Mouse (Mus musculus): ENCODE measurements around the gene Vsnl1. TPM values are rescaled to one million over a fixed set of nuclear protein-coding genes. Genes with fewer than 3 reads are reported as not detected.

The Vsnl1 gene
- polyA plus RNA-seq (2015; fragmentation: Nextera tagmentation; extraction: Ambion mirVana) = 30.0 and 37.0 TPM in 2 replicates

DNA sequence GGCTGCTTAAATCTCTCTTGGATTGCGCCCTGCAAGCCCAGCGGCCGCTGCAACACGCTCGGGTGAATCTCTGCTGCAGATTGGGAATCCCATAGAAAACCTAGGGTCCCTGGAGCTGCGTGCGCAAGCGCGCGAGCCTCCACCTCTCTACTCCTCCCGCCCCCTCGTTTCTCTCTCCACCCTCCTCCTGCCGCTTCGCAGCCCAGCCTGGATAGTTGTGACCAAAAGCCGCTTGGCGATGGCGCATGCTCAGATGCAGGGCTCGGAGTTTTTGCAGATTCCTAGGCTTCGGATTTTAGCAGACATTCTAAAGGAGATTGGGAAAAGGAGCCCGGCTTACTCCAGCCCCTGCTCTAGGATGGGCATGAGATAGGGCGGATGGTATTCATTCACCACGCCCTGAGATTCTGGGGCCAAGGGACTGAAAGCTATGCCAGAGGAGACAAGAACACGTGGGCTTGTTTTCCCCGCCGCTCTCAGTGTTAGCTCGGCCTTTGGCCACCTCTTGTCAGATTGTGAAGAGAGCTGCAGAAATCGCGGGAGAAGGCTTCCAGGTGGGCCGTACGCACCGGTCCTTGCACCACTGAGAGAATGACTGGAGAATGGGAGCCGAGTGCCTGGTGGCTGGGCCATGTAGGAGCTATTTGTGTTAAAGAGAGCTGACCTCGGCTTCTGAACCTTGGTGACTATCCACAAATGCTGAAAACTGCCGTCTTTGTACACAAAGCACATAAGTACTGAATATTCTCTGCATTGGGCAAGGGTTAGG, at the start of gene Vsnl1:
Gene Vsnl1 (minus strand): TSS at position 117 of the 769 bp plus-strand sequence.
- peak within 1 kb of the TSS; percentile 55; the same call in 1 of the 2 replicates for H3K27ac ChIP-seq (replicated peaks)
- 5% methylated on average over 34 of the region's 34 CpGs for WGBS

DNA sequence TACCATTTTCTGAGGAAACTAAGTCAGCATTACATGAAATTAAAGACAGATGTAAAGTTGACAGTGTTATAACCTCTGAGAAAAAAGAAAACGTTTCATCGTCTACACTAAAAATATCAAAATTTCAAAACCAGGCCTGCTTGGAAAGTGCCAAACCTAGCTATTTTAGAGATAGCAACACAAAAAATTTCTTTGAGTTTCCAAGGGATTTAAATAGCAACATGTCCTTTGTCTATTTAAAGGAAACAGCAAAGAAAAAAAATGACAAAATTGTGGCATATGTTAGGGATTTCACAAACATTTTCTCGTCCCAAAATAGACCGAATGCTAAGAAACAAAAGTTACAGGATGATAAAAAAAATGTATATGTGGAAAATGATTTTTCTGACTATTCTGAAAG, 20.2 kb upstream of the Vsnl1 start:
- Histone ChIP-seq H3K27me3 (no peaks in the 10 kb centered on the region), H3K9ac (no peak overlapping the region), H3K4me3 (peak overlapping the region; percentile 54), H3K4me2 (peak overlapping the region; percentile 75), H3K4me1 (replicated peaks) (peaks cover 4% of the 10 kb centered on the region; the same call in 1 of the 2 replicates), H3K27ac (replicated peaks) (no peak overlapping the region), H3K36me3 (no peaks in the 10 kb centered on the region), H3K9me3 (no peaks in the 10 kb centered on the region)
- 80% methylated on average over 4 of the region's 4 CpGs for WGBS
- ATAC-seq (ENCODE audit: low read depth) = no peak

More for the DNA sequence above, at the start of gene Vsnl1:
- Histone ChIP-seq H3K4me2 (peak within 1 kb of the TSS; percentile 72), H3K9me3 (no peaks in the 10 kb centered on the region), H3K27me3 (peaks cover 30% of the 10 kb centered on the region), H3K4me1 (replicated peaks) (peaks cover 21% of the 10 kb centered on the region), H3K4me3 (peak within 1 kb of the TSS; percentile 46), H3K9ac (peak within 1 kb of the TSS; percentile 65), H3K36me3 (no peaks in the 10 kb centered on the region)
- peak; percentile 97 for ATAC-seq (ENCODE audit: low read depth)

DNA sequence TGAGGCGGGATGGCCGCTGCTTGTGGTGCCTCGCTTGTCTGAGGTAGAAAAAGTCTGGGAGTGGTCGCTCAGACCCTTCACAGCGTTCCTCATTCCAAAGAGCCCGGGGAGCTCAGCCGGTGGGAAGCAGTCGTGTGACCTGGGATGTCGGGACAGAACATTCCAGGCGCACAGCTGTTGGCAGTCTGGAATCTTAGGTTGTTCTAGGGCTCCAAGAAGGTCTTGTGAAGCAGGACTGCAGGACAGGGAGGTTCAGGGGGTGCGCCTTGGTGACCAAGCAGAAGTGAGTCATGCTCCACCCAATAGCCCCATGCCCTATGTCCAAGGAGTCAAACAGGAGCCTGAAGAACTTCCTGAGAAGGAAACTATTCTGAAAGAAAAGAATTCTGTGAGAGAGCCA, 19.8 kb upstream of the Vsnl1 start:
- Histone ChIP-seq H3K27ac (replicated peaks) (no peak overlapping the region), H3K9me3 (no peaks in the 10 kb centered on the region), H3K36me3 (no peaks in the 10 kb centered on the region), H3K27me3 (no peaks in the 10 kb centered on the region), H3K4me1 (replicated peaks) (peaks cover 4% of the 10 kb centered on the region; the same call in 1 of the 2 replicates), H3K9ac (peak overlapping the region; percentile 71), H3K4me2 (peak overlapping the region; percentile 75), H3K4me3 (peak overlapping the region; percentile 54)
- 7% methylated on average over 11 of the region's 11 CpGs for WGBS
- peak; percentile 82 for ATAC-seq (ENCODE audit: low read depth)

DNA sequence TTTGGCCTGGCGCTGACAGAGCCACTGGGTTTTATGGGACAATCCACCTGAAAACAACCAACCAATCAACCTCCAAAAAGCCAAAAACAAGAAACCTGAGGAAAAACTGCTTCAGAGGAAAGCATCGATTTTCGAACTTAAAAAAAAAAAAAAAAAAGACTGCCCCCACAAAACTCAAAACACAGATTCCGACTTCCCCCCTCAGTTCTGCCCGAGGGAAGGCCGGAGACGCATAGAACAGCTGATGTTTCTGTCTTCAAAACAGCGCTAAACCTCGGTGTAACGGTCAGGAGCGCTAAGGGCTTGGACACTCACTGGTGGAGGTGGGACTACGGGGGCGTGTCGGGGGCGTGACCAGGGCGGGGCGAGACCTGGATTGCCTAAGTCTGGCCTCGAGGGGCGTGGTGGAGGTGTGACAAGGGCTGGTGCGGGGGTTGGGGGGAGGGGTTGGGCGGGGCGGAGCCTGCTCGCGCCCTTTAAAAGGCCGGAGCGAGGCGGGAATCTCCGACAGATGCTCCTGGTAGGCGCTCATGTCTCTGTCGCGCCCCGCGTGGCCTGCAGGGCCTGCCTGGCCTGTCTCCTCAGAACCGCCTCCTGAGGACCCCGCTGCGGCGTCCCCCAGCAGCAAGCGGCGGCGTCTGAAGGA, 19.3 kb upstream of the Vsnl1 start, which contains the start of gene Rad51ap2:
Gene Rad51ap2 (plus strand): TSS at position 531 of the 646 bp plus-strand sequence.
- Histone ChIP-seq H3K9me3 (no peaks in the 10 kb centered on the region), H3K4me1 (replicated peaks) (peaks cover 4% of the 10 kb centered on the region; the same call in 1 of the 2 replicates), H3K27me3 (no peaks in the 10 kb centered on the region), H3K27ac (replicated peaks) (no peak within 1 kb of the TSS), H3K4me2 (peak within 1 kb of the TSS; percentile 75), H3K9ac (peak within 1 kb of the TSS; percentile 71), H3K36me3 (no peaks in the 10 kb centered on the region), H3K4me3 (peak within 1 kb of the TSS; percentile 54)
- WGBS = under 1% methylated on average over 40 of the region's 40 CpGs
- ATAC-seq (ENCODE audit: low read depth) = peak; percentile 100

DNA sequence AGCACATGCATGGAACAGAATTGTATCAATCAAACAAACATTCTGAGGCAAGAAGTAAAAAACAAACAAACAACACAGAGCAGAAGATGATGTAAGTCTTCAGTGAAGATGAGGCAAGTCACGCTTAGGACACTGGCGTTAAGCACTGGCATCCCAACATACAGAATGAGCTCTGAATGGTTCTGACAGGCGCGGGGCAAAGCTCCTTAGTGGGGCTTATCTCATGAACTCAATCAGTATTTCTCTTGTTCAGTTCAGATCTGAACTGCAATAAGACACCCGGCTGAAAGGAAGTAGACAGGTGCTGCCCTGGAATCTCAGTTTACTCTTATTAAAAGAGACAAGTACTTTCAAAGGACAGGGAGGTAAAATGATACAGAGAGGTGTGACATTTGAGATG, 17.7 kb upstream of the Vsnl1 start:
- Histone ChIP-seq H3K27ac (replicated peaks) (no peak overlapping the region), H3K9me3 (no peaks in the 10 kb centered on the region), H3K4me1 (replicated peaks) (peaks cover 4% of the 10 kb centered on the region; the same call in 1 of the 2 replicates), H3K4me3 (no peak overlapping the region), H3K4me2 (no peak overlapping the region), H3K36me3 (no peaks in the 10 kb centered on the region), H3K9ac (no peak overlapping the region), H3K27me3 (no peaks in the 10 kb centered on the region)
- 82% methylated on average over 5 of the region's 5 CpGs for WGBS
- no peak for ATAC-seq (ENCODE audit: low read depth)

DNA sequence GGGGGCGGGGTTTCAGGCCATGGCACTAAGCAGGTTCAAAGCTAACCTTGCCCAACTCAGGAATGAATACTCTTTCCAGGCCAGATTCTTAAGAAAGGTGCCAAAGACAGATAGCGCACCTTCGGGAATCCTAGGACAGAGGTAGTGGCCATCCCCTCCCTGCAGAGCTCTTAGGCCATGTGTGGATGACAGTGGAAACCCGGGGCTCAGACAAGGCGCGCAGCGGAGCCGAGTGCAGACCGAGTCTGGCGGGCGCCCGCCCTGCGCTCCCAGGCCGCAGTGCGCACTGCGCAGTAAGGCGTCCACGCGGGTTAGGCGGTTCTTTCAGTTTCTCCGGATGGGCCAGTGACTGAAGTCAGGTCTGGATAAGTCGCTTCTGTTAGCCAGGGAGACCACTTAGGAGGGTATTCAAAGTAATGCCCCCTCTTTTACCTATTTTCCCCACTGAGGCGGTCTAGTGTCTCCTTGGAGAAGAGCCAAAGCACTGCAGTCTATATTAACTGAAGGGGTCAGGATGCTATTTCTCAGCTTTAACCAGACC, 1.6 kb upstream of the Vsnl1 start:
- peaks cover 30% of the 10 kb centered on the region for H3K27me3 ChIP-seq
- no peaks in the 10 kb centered on the region for H3K9me3 ChIP-seq
- peaks cover 21% of the 10 kb centered on the region for H3K4me1 ChIP-seq (replicated peaks)
- H3K27ac ChIP-seq (replicated peaks) = no peak overlapping the region
- no peak overlapping the region for H3K9ac ChIP-seq
- peak overlapping the region; percentile 30 for H3K4me3 ChIP-seq
- H3K4me2 ChIP-seq = peak overlapping the region; percentile 72
- WGBS = 27% methylated on average over 23 of the region's 23 CpGs
- ATAC-seq (ENCODE audit: low read depth) = peak; percentile 13; the same call in 1 of the 2 replicates
- H3K36me3 ChIP-seq = no peaks in the 10 kb centered on the region

DNA sequence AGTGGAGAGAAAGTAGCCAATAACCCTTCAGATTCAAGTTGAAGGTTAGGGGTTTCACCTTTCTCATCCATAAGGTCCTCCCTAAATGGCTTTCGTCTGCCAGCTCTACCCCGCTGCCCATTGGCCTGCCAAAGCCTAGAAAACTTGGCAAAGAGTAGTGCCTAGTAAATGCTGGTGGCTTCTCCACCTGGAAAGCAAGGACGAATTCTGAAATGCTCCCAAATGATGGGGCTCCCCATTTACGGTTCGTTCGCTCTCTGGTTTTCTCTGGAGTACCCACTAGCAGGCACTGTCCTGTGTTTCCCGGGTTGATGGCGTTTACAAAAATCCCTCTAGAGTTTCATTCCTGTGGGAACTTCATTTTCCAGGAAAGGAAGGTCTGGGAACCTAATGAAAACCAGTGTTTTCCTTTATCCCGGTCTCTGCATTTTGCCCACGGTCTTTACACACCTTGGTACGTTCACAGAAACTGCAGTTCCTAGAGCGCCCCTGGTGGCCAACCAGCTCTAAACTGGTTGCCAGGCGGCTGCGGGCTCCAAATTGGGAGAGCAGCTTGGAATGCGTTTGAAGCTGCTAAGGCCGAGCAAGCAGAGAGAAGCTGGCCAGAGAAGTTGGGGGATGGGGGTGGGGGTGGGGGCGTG, 973 bp upstream of the Vsnl1 start:
- ATAC-seq (ENCODE audit: low read depth) = peak; percentile 28; the same call in 1 of the 2 replicates
- Histone ChIP-seq H3K27me3 (peaks cover 30% of the 10 kb centered on the region), H3K27ac (replicated peaks) (peak overlapping the region; percentile 55; the same call in 1 of the 2 replicates), H3K9ac (peak overlapping the region; percentile 65; the same call in 1 of the 2 replicates), H3K4me3 (peak overlapping the region; percentile 46), H3K9me3 (no peaks in the 10 kb centered on the region), H3K4me2 (peak overlapping the region; percentile 72), H3K4me1 (replicated peaks) (peaks cover 21% of the 10 kb centered on the region), H3K36me3 (no peaks in the 10 kb centered on the region)
- 16% methylated on average over 17 of the region's 17 CpGs for WGBS

DNA sequence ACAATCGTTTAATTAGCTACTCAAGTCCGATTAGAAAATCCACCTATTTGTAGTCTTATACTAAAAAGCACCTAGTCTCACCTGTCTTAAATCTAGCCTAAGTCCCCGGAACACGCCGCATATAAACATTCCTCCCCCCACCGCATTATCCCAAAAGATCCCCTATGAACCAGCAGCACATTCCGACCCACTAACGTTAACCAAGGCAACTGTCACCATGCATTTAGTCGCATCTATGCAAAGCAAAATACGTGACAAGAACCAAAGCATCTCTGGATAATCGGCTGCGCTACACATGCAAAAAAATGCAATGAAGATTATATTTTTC, 426 bp downstream of the Vsnl1 start:
- Histone ChIP-seq H3K27ac (replicated peaks) (0 out of 2 replicates have a peak overlapping the region, but pooled peaks have one; percentile 39), H3K9ac (peak overlapping the region; percentile 65), H3K27me3 (peaks cover 30% of the 10 kb centered on the region), H3K4me1 (replicated peaks) (peaks cover 21% of the 10 kb centered on the region), H3K9me3 (no peaks in the 10 kb centered on the region), H3K4me2 (peak overlapping the region; percentile 72), H3K4me3 (peak overlapping the region; percentile 46), H3K36me3 (no peaks in the 10 kb centered on the region)
- peak; percentile 26 for ATAC-seq (ENCODE audit: low read depth)
- WGBS = 3% methylated on average over 12 of the region's 12 CpGs

DNA sequence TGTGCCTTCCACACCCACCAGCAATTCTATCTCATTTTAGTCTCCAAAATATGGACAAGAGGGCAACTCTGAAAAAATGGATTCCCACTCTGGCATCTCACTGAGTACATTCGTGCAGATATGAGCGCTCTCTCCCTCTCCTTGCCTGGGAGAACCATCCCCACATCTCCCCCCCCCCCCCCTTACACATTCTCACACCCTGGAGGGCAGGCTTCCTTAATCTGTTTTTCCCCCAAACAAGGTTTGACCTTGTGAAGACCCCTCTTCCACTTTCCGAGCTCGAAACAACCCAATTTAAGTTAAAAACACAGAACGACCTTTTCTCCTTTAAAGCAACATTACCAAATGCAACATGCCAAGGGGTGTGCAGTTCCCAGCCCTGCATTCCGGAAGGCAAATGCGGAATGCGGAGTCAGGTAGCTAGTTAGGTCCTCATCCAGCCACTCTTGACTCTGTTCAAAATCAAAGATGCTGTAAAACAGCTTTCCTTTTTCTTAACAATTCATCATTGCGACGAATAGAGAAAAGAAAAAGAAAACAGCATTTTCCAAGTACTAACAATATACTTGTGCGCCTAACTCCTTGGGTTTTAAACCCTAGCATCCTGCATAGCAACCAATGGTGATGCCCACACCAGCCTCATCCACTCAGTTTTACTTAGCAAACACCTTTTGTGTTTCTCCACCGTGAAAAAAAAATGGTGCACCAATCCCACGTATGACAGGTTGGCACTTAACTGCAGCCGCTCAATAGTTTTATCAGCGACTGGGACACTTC, 979 bp downstream of the Vsnl1 start:
- peak overlapping the region; percentile 72 for H3K4me2 ChIP-seq
- peaks cover 30% of the 10 kb centered on the region for H3K27me3 ChIP-seq
- ATAC-seq (ENCODE audit: low read depth) = no peak
- no peaks in the 10 kb centered on the region for H3K9me3 ChIP-seq
- H3K9ac ChIP-seq = peak overlapping the region; percentile 65
- H3K4me3 ChIP-seq = peak overlapping the region; percentile 46
- WGBS = 8% methylated on average over 15 of the region's 15 CpGs
- H3K27ac ChIP-seq (replicated peaks) = no peak overlapping the region
- H3K4me1 ChIP-seq (replicated peaks) = peaks cover 21% of the 10 kb centered on the region
- H3K36me3 ChIP-seq = no peaks in the 10 kb centered on the region

DNA sequence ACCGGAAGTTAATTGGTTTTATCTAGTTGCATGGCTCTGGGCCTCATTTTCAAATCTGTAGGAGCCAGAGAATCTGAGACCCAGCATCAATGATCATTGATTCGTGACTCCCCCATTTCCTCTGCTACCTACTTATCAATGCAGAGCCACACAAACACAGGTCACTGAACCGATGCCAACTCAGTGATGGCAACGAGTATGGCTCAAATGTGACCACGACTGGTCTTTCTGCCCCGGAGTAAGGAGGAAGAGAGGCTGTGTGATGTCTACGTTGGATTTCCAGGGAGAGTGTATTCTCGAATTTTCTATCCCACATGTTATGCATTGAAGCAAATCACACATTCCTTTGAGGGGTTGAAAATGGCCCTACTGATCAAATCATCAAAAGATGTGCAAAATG, 2.0 kb downstream of the Vsnl1 start:
- Histone ChIP-seq H3K9me3 (no peaks in the 10 kb centered on the region), H3K27me3 (peaks cover 30% of the 10 kb centered on the region), H3K27ac (replicated peaks) (no peak overlapping the region), H3K36me3 (no peaks in the 10 kb centered on the region), H3K9ac (no peak overlapping the region), H3K4me3 (peak overlapping the region; percentile 46; the same call in 1 of the 2 replicates), H3K4me2 (peak overlapping the region; percentile 72), H3K4me1 (replicated peaks) (peaks cover 21% of the 10 kb centered on the region)
- 82% methylated on average over 8 of the region's 8 CpGs for WGBS
- no peak for ATAC-seq (ENCODE audit: low read depth)

DNA sequence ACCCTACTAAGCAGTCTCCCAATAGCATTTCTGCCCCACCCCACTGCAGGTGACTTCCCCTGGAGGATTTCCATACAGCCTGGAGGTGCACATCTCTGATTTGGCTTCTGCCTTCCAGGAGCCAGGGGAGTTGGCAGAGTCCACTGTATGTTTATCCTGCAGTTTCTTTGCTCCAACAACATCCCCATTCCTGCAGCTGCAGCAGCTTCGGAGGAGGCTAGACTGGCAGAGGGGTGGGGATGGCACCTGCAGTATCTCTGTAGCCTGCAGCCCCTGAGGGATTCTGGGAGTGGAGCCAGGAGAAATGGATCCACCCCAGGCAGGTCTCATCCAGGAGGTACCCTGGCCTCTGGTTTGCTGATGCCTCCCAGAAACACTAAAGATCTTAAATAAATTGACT, 2.7 kb downstream of the Vsnl1 start:
- Histone ChIP-seq H3K4me1 (replicated peaks) (peaks cover 21% of the 10 kb centered on the region), H3K4me2 (peak overlapping the region; percentile 24), H3K4me3 (no peak overlapping the region), H3K27me3 (peaks cover 28% of the 10 kb centered on the region), H3K9ac (0 out of 2 replicates have a peak overlapping the region, but pooled peaks have one; percentile 38), H3K27ac (replicated peaks) (no peak overlapping the region), H3K9me3 (no peaks in the 10 kb centered on the region), H3K36me3 (no peaks in the 10 kb centered on the region)
- 44% methylated on average over 1 of the region's 1 CpGs for WGBS
- ATAC-seq (ENCODE audit: low read depth) = no peak

Measured in neural tube, embryonic 13.5 days (tissue).